Mouse (Mus musculus) stomach, embryonic 14.5 days (tissue): ENCODE measurements around the gene Dpp3. TPM values are rescaled to one million over a fixed set of nuclear protein-coding genes. Genes with fewer than 3 reads are reported as not detected.

Experiments used
- ATAC-seq: fragments of 200-750 bp; cut with Nextera tagmentation; 2 replicates; pipeline ENCODE4 v1.8.0; 2017; ENCODE audit warnings: low read depth, moderate TSS enrichment; ENCODE audit not compliant: insufficient number of reproducible peaks, insufficient read depth, low FRiP score
- H3K27ac ChIP-seq: fragments of 300-500 bp; sonication (generic); 2 replicates; pipeline ENCODE4 v1.5.1; 2014; ENCODE audit warnings: mild to moderate bottlenecking, low read length, moderate library complexity, mixed read lengths
- H3K27me3 ChIP-seq: fragments of 300-500 bp; sonication (generic); 2 replicates; pipeline ENCODE4 v1.6.1; 2014; ENCODE audit warnings: low read length, control low read depth, mixed read lengths; ENCODE audit not compliant: control insufficient read depth, insufficient read depth
- H3K36me3 ChIP-seq: fragments of 300-500 bp; sonication (generic); 2 replicates; pipeline ENCODE4 v1.6.1; 2014; ENCODE audit warnings: mild to moderate bottlenecking, control low read depth, low read length, moderate library complexity, mixed read lengths; ENCODE audit not compliant: control insufficient read depth, insufficient read depth
- H3K4me1 ChIP-seq: fragments of 300-500 bp; sonication (generic); 2 replicates; pipeline ENCODE4 v1.6.1; 2014; ENCODE audit warnings: low read length, control low read depth, mixed read lengths; ENCODE audit not compliant: control insufficient read depth, insufficient read depth
- H3K4me2 ChIP-seq: fragments of 300-500 bp; sonication (generic); replicated peaks from 2 replicates; pipeline ENCODE4 v1.6.1; 2014; ENCODE audit warnings: low read depth, low read length, control low read depth
- H3K4me3 ChIP-seq: fragments of 300-500 bp; sonication (generic); 2 replicates; pipeline ENCODE4 v1.5.1; 2014; ENCODE audit warnings: low read depth, low read length, control low read depth
- H3K9ac ChIP-seq: fragments of 300-500 bp; sonication (generic); replicated peaks from 2 replicates; pipeline ENCODE4 v1.6.1; 2014; ENCODE audit warnings: low read depth, mild to moderate bottlenecking, control low read depth, low read length, moderate library complexity, mixed read lengths
- H3K9me3 ChIP-seq: fragments of 300-500 bp; sonication (generic); 2 replicates; pipeline ENCODE4 v1.6.1; 2016; ENCODE audit warnings: low read depth, low read length, control low read depth; ENCODE audit not compliant: control insufficient read depth
- WGBS: fragments of 180-500 bp; shearing (Covaris S2); extraction: QIAGEN DNeasy Blood & Tissue Kit; methylation state at CpG from one replicate; pipeline ENCODE4 v1.1.7; 2014; 5-methylcytosine and 5-hydroxymethylcytosine counted together
- polyA plus RNA-seq: library from polyadenylated mRNA; unstranded; fragments of >200 nt; fragmentation: Nextera tagmentation; extraction: Ambion mirVana; gene quantifications from 2 replicates; pipeline ENCODE4 v1.2.1, GENCODE M21; 2014

The Dpp3 gene
- polyA plus RNA-seq, 1 experiment from 2014 or later = 90.1 TPM

DNA sequence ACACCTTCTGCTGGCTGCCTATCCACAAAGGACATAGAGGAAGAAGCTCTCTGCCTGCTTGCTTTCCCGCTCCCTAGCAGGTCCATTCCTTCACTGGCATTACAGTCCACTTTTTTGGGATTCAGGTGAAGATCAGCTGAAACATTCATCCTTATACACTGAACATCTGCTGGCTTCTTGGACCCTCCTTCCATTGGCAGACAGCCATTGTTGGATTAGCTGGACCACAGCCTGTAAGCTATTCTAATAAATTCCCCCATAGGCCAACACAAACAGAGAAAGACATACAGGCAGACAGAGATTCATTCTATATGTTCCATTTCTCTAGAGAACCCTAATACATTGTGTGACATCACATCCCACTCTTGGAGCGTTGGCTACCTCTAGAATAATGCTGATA is 8.8 kb upstream of the Dpp3 start:
- WGBS = 71% methylated on average over 2 of the region's 2 CpGs
- Histone ChIP-seq H3K36me3 (no peaks in the 10 kb centered on the region), H3K9ac (no peak overlapping the region), H3K4me3 (no peak overlapping the region), H3K27ac (no peak overlapping the region), H3K27me3 (no peaks in the 10 kb centered on the region), H3K9me3 (no peaks in the 10 kb centered on the region), H3K4me1 (no peaks in the 10 kb centered on the region), H3K4me2 (no peak overlapping the region)
- ATAC-seq = no peak

- Histone ChIP-seq H3K4me3 (peak overlapping the region; percentile 59; the same call in 1 of the 2 replicates), H3K36me3 (peaks cover 6% of the 10 kb centered on the region; the same call in 1 of the 2 replicates), H3K27me3 (no peaks in the 10 kb centered on the region), H3K9me3 (no peaks in the 10 kb centered on the region), H3K4me2 (peak overlapping the region; percentile 80), H3K27ac (peak overlapping the region; percentile 82), H3K4me1 (peaks cover 16% of the 10 kb centered on the region), H3K9ac (peak overlapping the region; percentile 53)
- ATAC-seq = no peak
- 62% methylated on average over 5 of the region's 5 CpGs for WGBS
Observed at GRCm38 (mm10) chr19:4928781-4929180, 694 bp upstream of the Dpp3 start.

- H3K4me1 ChIP-seq = peaks cover 16% of the 10 kb centered on the region
- no peaks in the 10 kb centered on the region for H3K27me3 ChIP-seq
- no peaks in the 10 kb centered on the region for H3K9me3 ChIP-seq
- no peak overlapping the region for H3K9ac ChIP-seq
- H3K4me2 ChIP-seq = no peak overlapping the region
- H3K4me3 ChIP-seq = no peak overlapping the region
- peaks cover 37% of the 10 kb centered on the region for H3K36me3 ChIP-seq
- WGBS = 96% methylated on average over 11 of the region's 11 CpGs
- H3K27ac ChIP-seq = no peak overlapping the region
- no peak for ATAC-seq
Observed at GRCm38 (mm10) chr19:4925121-4925860, 2.8 kb downstream of the Dpp3 start.

GRCm38 (mm10) chr19:4919652-4920051 is 8.4 kb downstream of the Dpp3 start:
- no peak overlapping the region for H3K9ac ChIP-seq
- H3K36me3 ChIP-seq = peaks cover 76% of the 10 kb centered on the region
- no peak overlapping the region for H3K4me3 ChIP-seq
- no peaks in the 10 kb centered on the region for H3K4me1 ChIP-seq
- no peaks in the 10 kb centered on the region for H3K27me3 ChIP-seq
- H3K9me3 ChIP-seq = no peaks in the 10 kb centered on the region
- H3K4me2 ChIP-seq = no peak overlapping the region
- 84% methylated on average over 6 of the region's 6 CpGs for WGBS
- H3K27ac ChIP-seq = no peak overlapping the region
- ATAC-seq = no peak

DNA sequence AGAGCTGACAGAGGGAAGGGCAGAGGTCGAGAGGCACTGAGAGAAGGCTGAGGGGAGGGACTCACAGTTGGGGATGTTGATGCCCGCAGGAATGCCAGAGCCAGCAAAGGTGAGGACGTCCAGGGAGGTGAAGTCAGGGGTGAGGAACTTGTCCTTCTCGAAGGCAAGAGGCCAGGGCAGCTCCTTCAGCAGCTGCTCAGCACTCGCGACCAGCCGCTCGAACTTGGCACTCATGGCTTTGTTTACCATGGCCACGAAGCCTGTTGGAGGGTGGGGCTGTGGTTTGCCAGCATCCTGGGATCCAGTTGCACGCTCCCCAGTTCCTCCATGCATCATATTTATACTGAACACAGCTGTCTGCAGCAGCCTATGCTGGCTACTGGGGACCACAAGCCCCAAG is 11.3 kb downstream of the Dpp3 start:
- no peaks in the 10 kb centered on the region for H3K27me3 ChIP-seq
- 80% methylated on average over 10 of the region's 10 CpGs for WGBS
- H3K27ac ChIP-seq = no peak overlapping the region
- H3K4me2 ChIP-seq = no peak overlapping the region
- H3K4me1 ChIP-seq = no peaks in the 10 kb centered on the region
- H3K9me3 ChIP-seq = no peaks in the 10 kb centered on the region
- no peak overlapping the region for H3K9ac ChIP-seq
- no peak overlapping the region for H3K4me3 ChIP-seq
- no peak for ATAC-seq
- peaks cover 72% of the 10 kb centered on the region for H3K36me3 ChIP-seq

DNA sequence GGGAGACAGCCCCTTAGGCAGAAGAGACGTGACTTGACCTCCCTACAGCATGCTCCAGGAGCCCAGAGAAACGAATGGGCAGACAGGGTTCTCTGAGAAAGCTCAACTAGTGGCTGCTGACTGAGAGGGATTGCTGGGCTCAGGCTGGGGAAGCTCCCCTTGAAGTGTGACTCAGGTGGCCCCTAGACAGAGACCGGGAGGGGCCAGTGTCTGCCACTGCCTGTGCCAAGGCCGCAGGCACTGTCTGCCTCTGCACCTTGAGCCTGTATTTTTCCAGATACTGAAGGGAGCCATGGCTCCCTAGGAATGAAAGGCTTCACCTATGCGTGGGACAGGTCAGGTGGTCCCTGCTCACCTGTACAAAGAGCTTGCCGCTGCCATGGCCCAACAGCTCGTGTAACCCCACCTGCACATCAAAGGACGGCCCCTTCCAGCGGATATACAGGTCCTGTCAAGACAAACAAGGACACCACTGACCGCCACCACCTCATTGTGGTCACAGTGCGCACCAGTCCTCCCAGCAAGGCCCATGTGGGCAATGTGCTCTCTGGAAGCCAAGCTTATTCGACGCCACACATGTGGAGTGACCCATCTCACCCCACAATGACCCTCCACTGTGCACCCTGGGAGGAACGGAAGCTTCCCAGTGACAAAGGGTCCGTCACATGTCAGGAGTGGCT is 12.0 kb downstream of the Dpp3 start:
- Histone ChIP-seq H3K27me3 (no peaks in the 10 kb centered on the region), H3K9me3 (no peaks in the 10 kb centered on the region), H3K4me2 (no peak overlapping the region), H3K9ac (no peak overlapping the region), H3K27ac (no peak overlapping the region), H3K36me3 (peaks cover 74% of the 10 kb centered on the region), H3K4me1 (no peaks in the 10 kb centered on the region), H3K4me3 (no peak overlapping the region)
- WGBS = 91% methylated on average over 15 of the region's 15 CpGs
- no peak for ATAC-seq

DNA sequence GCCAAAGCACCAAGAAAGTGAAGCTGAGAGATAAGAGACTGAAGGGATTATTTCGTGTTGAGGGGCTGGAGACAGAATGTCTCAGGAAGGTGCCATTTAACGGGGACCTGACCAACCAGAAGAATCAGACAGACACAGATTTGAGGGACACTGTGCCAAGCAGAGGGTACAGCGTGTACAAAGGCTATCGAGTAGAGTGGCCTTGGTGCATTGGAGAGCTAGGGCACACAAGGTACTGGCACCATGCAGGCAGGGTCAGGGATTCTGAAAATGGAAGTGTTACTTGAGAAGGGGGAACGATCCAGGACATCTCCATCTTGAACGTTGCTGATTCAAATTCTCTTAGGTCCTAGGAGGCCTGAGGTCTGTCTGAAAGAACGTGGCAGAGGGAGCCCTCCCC is 18.7 kb downstream of the Dpp3 start:
- ATAC-seq = no peak
- peaks cover 50% of the 10 kb centered on the region for H3K36me3 ChIP-seq
- H3K9ac ChIP-seq = no peak overlapping the region
- WGBS = 90% methylated on average over 7 of the region's 7 CpGs
- no peak overlapping the region for H3K4me2 ChIP-seq
- H3K27me3 ChIP-seq = no peaks in the 10 kb centered on the region
- no peak overlapping the region for H3K4me3 ChIP-seq
- no peaks in the 10 kb centered on the region for H3K9me3 ChIP-seq
- H3K27ac ChIP-seq = no peak overlapping the region
- H3K4me1 ChIP-seq = no peaks in the 10 kb centered on the region

DNA sequence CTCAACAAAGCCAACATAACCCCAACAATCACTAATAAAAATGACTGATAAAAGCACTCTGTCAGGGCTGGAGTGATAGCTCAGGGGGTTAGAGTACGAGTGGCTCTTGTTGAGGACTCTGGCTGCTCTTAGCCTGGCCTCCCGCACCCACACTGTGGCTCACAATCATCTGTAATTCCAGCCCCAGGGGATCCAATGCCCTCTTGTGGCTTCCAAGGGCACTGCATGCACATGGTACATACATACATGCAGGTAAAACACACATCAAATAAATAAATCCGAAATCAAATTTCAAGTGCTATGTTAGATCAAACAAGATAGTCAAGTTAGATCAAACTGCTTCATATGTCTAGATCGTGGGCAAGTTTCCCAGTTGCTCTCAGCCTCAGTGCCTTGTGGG is 20.0 kb downstream of the Dpp3 start:
- Histone ChIP-seq H3K9me3 (no peaks in the 10 kb centered on the region), H3K36me3 (peaks cover 40% of the 10 kb centered on the region), H3K27me3 (no peaks in the 10 kb centered on the region), H3K27ac (no peak overlapping the region), H3K4me2 (no peak overlapping the region), H3K4me1 (no peaks in the 10 kb centered on the region), H3K9ac (no peak overlapping the region), H3K4me3 (no peak overlapping the region)
- no peak for ATAC-seq
- WGBS = 83% methylated on average over 4 of the region's 4 CpGs
